Mouse (Mus musculus) left cerebral cortex, adult 18-20 months (tissue): ENCODE data around the gene Vezt. TPM values are rescaled to one million over a fixed set of nuclear protein-coding genes. Genes with fewer than 3 reads are reported as not detected.

Experiments
- DNase-seq, 2 experiments: peaks; one replicate each; pipeline ENCODE4 v3.0.0; 2021 to 2022; ENCODE audit warnings: low spot score in 2 of 2, mixed read lengths in 1 of 2
- total RNA-seq, 2 experiments: library from RNA; stranded (reverse); gene quantifications; 2 replicates each; pipeline ENCODE4 v1.2.3; 2021

The Vezt gene
- total RNA-seq, 2 experiments from 2014 or later: 78.6 to 81.6 TPM

DNA sequence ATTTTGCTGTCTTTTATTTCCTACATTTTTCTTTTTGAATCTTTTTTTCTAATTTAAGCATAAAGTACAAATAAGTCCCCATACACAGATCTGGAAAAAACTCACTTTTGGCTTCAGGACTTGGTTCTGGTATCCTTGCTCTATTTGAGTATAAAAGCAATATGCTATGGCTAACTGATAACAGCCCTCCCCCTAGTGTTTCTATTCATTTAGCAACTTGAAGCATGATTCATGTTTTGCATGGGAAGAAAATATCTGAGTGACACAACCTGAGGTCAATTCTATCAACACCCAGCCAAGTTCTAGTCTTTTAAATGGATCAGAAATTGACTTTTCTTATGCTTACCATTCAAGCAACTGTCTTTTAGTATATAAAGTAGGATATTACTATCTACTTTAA lies 68.1 kb downstream of the Vezt start:
- DNase-seq: no peak

- DNase-seq: no peak
Measured at GRCm38 (mm10) chr10:93954023-93954422, 81.6 kb downstream of the Vezt start.

GRCm38 (mm10) chr10:93953504-93953903 lies 82.1 kb downstream of the Vezt start:
- DNase-seq: no peak

GRCm38 (mm10) chr10:93950991-93951390 lies 84.6 kb downstream of the Vezt start:
- no peak for DNase-seq

DNA sequence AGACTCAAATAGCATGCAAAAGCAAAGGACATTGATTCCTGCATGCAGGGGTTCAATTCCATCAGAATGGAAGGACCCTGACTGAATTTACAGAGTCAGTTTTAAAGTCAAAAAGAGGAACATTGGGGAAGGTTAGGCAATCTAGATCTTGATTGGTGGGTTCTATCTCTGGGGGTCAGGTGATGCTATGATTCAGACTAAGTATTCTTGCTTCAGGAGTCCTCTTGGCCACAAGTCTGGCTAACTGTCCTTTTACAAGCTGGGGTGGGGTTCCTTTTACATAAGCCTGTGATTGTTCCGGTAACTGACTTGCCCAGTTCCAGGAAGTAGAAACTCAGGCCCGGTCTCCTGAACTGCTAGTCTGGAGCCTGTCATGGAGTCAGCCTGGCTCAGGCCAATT lies 85.7 kb downstream of the Vezt start:
- DNase-seq: no peak

GRCm38 (mm10) chr10:93945843-93946499 lies 89.6 kb downstream of the Vezt start:
- no peak for DNase-seq

GRCm38 (mm10) chr10:93945364-93945763 lies 90.3 kb downstream of the Vezt start:
- DNase-seq: no peak

DNA sequence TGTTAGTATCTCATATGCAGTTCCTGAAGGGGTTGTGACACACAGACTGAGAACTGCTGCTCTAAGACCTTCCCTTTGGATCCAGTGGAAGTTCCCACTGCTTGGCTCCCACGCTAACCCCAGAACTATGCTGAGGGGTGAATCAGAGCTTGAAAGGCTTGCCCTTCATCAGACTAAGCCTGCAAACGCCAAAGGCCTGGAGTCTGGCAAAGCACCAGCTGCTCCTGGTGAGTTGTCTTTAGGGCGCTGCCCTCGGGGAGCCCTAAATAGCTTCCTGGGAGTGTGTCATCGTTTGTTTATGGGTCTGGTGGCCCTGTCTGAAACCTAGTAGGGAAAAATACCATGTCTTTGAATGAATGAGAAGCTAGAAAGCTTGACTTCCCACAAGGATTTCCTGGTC lies 91.4 kb downstream of the Vezt start:
- no peak for DNase-seq

DNA sequence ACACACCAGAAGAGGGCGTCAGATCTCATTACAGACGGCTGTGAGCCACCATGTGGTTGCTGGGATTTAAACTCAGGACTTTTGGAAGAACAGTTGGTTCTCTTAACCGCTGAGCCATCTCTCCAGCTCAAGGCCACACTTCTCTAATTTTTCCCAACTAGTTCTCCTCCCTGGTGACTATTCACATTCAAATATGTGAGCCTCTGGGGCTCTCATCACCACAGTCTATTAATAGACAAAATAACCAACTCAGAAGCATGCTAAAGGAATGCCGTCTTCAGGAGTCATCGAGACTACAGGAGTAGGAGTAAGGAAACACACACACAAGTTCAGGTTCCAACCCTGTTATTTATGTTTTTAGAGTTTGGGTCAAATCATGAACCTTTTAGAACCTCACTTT lies 95.3 kb downstream of the Vezt start:
- no peak for DNase-seq

DNA sequence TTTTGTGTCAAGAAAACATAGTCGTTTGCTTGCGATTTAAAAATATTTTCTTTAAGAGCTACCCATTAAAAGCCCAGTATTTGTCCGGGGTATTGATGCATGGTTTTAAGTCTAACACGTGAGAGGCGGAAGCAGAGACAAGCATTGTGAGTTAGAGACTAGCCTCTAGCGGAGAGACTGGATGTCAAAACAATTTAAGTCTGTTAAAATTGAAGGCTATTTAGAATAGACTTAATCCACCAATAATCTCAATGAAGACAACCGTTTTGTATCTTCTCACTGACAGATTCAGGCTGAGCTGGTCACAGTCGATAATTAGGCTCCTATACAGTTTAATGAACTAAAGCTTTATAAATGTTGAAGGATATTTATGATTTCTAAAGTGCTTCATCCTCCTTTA lies 95.9 kb downstream of the Vezt start:
- DNase-seq: no peak

DNA sequence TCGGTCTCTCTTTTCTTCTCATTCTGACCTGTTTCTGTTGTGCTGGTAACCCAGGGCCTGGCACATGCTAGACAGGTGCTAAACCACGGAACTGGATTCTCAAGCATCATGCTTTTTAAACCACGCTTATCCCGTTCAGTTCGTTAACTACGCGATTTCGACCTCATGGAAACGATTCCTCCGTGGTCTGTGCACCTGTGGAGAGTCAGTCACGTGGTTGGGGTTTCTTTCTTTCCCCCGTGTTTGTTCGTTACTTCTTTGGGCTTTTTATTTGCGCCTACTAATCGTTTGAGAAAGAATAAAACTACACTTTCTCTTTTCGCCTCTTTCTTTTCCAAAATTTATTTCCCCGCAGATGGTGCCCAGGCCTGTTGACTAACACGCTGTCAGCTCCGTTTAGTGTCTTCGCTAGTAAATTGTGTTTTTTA lies 96.8 kb downstream of the Vezt start:
- DNase-seq: no peak

DNA sequence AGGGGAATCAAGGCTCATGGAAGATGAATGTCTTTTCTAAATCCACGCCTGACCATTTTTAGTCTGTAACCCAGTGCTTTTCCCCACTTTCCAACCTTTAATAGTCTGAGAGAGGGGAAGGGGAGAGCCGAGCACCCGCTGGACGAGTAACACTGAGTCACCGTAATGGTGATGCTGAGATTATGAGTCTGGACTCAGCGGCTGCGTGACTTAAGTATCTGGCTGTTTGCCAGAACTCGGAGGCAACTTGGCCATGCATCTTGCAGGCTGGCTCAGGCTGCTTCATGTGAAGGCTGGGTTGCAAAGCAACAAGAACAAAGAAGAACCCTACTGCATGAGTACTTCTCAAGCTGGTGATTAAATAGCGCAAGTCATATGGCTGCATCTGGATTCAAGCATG lies 101.6 kb downstream of the Vezt start:
- DNase-seq: no peak

DNA sequence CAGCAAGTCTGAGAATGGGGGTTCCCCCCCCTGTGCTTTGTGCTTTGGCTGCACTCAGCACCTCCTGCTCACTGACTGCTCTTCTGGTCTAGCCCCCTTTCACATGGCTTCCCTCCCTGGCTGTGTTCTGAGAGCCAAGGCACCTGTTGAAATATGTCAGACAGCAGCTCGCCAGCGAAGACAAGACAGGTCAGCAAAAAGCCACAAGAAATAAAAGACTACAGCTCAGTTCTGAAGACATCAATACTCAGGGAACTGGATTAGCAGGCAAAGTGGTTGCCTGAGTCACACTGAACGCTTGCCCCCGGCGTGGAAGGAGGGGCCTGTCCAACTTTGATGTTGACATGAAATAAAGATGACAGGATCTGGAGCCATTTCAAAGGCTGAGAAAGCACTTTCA lies 102.8 kb downstream of the Vezt start:
- no peak for DNase-seq

- no peak for DNase-seq
Measured at GRCm38 (mm10) chr10:93932020-93932419, 103.6 kb downstream of the Vezt start.

DNA sequence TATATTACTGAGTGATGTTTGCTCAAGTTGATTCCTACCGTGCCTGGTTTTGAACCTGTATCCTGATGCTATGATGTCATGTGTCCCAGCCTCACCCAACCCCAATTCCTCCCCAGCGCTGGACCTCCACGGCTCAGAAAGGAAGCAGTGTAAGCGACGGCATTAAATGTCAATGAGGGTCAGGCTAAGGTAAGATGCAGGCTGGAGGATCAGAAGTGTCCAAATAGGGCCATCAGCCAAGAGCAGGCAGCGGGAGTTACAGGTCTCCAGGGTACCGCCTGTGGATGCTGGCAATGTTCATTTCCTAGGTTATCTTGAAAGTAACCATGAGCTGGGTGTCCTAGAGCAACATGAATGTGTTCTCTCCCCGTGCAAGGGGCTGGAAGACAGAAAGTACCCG lies 104.2 kb downstream of the Vezt start:
- no peak for DNase-seq

DNA sequence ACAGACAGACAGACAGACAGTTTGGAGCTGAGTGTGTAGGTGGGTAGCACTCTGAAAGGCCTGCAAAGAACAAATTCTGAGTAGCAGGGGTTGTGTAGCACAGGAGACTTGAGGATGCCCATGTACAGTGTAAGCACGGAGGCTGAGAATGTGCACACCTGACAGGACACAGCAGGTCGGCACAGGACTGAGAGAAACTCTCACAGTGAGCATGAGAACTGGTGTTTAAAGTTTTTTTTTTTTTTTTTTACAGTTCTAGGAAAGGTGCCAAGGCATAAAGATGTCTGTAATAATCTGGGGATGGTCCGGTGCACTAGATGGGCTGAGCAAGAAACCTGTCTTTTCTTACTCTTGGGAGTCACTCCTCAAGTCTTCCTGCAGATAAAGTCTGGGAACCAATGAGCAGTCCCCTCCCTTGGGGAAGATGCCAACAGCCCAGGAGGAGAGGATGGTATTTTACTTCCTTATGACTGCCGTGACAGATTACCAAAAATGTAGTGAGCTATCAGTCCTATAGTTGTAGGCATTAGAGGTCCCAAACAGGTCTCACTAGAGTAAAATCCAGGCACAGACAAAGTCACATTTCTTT lies 105.3 kb downstream of the Vezt start:
- no peak for DNase-seq

DNA sequence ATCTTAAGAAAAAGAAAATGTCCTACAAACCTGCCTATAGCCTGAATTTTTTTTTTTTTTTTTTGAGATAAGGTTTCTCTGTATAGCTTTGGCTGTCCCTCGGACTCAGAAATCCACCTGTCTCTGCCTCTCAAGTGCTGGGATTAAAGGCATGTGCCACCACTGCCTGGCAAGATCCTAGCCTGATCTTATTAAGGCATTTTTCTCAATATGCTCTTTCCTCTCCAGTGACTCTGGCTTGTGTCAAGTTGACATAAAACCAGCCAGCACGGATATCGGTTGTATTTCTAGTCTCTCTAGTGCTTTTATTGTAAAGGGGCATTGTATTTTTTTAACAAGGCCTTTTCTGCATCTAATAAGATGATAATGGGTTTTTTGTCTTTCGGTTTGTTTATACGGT lies 111.0 kb downstream of the Vezt start:
- no peak for DNase-seq

DNA sequence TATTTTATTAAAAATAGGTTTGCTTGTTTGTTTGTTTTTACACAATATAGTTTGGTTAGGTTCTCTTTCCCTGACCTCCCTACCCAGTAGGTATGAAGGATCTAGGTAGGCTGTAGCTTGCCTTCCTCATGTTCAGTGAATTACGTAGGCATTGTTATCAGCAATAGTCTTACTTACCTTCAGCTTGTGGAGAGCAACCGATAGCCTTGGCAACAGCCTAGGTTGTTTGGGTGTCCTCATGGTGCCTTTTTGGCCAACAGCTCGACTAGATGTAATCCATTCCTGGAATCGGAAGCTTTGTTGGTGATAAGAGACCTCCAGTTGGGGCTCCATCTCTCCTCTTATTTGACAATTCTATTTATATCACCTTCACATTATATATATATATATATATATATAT lies 114.5 kb downstream of the Vezt start:
- no peak for DNase-seq

DNA sequence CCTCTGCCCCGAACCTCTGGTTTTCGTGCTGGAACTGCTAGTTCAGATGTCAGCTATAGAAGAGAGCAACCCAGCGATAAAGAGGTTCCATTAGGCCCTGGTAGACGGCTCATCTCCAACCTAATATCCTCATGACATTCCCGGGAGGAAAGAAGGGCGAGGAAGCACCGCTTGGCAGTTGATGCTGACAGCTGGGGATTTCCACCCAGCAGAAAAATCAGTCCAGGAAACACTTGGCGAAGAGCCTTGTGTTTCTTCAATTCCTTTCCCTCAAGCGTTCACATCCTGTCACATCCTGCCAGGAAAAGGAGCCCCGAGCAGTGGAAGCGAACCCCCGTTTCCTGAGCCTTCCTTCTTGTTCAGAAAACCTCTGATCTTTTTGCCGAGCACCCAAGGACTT lies 116.4 kb downstream of the Vezt start:
- no peak for DNase-seq

DNA sequence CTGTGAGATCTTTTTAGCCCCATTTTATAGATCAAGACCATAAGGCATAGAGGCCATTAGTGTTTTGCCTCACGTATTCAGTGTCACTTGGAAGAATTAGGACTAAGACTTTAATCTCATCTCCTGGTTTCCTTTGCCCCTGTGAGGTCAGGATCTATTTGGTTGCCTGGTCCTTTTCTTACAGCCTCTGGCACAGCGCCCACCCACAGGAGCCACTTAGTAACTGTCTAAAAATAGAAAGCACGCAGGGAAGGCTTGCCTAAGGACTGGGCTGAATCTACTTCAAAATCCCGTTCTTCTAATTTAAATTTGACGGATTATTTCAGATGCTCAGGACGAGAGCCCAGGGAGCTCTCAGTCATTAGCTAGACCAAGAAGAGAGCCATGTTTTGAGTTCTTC lies 116.9 kb downstream of the Vezt start:
- DNase-seq: no peak

DNA sequence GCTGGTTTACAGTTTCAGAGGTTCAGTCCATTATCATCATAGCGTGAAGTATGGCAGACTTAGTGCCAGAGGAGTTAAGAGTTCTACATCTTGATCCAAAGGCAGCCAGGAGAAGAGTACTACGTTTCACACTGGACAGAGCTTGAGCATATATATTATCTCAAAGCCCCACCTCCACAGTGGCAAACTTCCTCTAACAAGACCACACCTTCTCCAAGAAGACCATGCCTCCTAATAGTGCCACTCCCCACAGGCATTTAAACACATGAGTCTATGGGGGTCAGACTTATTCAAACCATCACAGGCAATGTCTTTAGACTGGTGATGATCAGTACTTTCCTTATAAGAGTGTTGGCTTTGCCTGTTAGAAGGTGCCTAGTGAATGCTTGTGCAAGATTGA lies 117.5 kb downstream of the Vezt start:
- DNase-seq: no peak

- DNase-seq: no peak
Measured at GRCm38 (mm10) chr10:93916778-93917177, 118.8 kb downstream of the Vezt start.

GRCm38 (mm10) chr10:93915531-93916275 lies 119.9 kb downstream of the Vezt start:
- DNase-seq: no peak
